Mouse (Mus musculus) embryonic facial prominence, embryonic 11.5 days (tissue): ENCODE measurements around the gene Gm20388. TPM values are rescaled to one million over a fixed set of nuclear protein-coding genes. Genes with fewer than 3 reads are reported as not detected.

ENCODE experiments used
- ATAC-seq: fragments of 200-750 bp; cut with Nextera tagmentation; replicated peaks from 2 replicates; pipeline ENCODE4 v1.8.0; 2017; ENCODE audit warnings: low read depth; ENCODE audit not compliant: insufficient number of reproducible peaks, low FRiP score, low TSS enrichment
- DNase-seq: peaks from one replicate; pipeline ENCODE4 v3.0.0-alpha.2; 2015; ENCODE audit warnings: low spot score
- H3K27ac ChIP-seq: fragments of 300-500 bp; sonication (generic); replicated peaks from 2 replicates; pipeline ENCODE4 v1.5.1; 2014; ENCODE audit warnings: mild to moderate bottlenecking, low read depth, low read length, control low read depth
- H3K27me3 ChIP-seq: fragments of 300-500 bp; sonication (generic); 2 replicates; pipeline ENCODE4 v1.6.1; 2014; ENCODE audit warnings: mild to moderate bottlenecking, low read length, moderate library complexity, mixed read lengths; ENCODE audit not compliant: control insufficient read depth, insufficient read depth
- H3K36me3 ChIP-seq: fragments of 300-500 bp; sonication (generic); replicated peaks from 2 replicates; pipeline ENCODE4 v1.6.1; 2014; ENCODE audit warnings: low read depth, mild to moderate bottlenecking, low read length, moderate library complexity, mixed read lengths; ENCODE audit not compliant: control insufficient read depth, insufficient read depth
- H3K4me1 ChIP-seq: fragments of 300-500 bp; sonication (generic); 2 replicates; pipeline ENCODE4 v1.6.1; 2014; ENCODE audit warnings: low read length, mixed read lengths; ENCODE audit not compliant: control insufficient read depth, insufficient read depth
- H3K4me2 ChIP-seq: fragments of 300-500 bp; sonication (generic); 2 replicates; pipeline ENCODE4 v1.6.1; 2014; ENCODE audit warnings: low read depth, mild to moderate bottlenecking, control low read depth, low read length, moderate library complexity
- H3K4me3 ChIP-seq: fragments of 300-500 bp; sonication (generic); 2 replicates; pipeline ENCODE4 v1.5.1; 2014; ENCODE audit warnings: low read depth, low read length, control low read depth
- H3K9ac ChIP-seq: fragments of 300-500 bp; sonication (generic); replicated peaks from 2 replicates; pipeline ENCODE4 v1.6.1; 2014; ENCODE audit warnings: mild to moderate bottlenecking, control low read depth, low read length
- H3K9me3 ChIP-seq: fragments of 300-500 bp; sonication (generic); replicated peaks from 2 replicates; pipeline ENCODE4 v1.6.1; 2016; ENCODE audit warnings: mild to moderate bottlenecking, low read length, inconsistent platforms, mixed read lengths; ENCODE audit not compliant: control insufficient read depth
- WGBS: fragments of 180-500 bp; shearing (Covaris S2); extraction: QIAGEN DNeasy Blood & Tissue Kit; methylation state at CpG from one replicate; pipeline ENCODE4 v1.1.7; 2014; 5-methylcytosine and 5-hydroxymethylcytosine counted together
- polyA plus RNA-seq: library from polyadenylated mRNA; unstranded; fragments of >200 nt; fragmentation: Nextera tagmentation; extraction: Ambion mirVana; gene quantifications from 2 replicates; pipeline ENCODE4 v1.2.1, GENCODE M21; 2014

Gene Gm20388
- polyA plus RNA-seq, 1 experiment from 2014 or later, result 3.1 TPM

GRCm38 (mm10) chr8:122083401-122083800, 2172.8 kb downstream of the Gm20388 start:
- Histone ChIP-seq H3K4me1 (no peaks in the 10 kb centered on the region), H3K27ac (no peak overlapping the region), H3K9ac (no peak overlapping the region), H3K4me2 (no peak overlapping the region), H3K36me3 (no peaks in the 10 kb centered on the region), H3K4me3 (no peak overlapping the region), H3K9me3 (no peaks in the 10 kb centered on the region), H3K27me3 (no peaks in the 10 kb centered on the region)
- 88% methylated on average over 6 of the region's 6 CpGs for WGBS
- DNase-seq (no peak), ATAC-seq (no peak)

- Histone ChIP-seq H3K36me3 (no peaks in the 10 kb centered on the region), H3K4me2 (no peak overlapping the region), H3K4me1 (no peaks in the 10 kb centered on the region), H3K9ac (no peak overlapping the region), H3K9me3 (no peaks in the 10 kb centered on the region), H3K27ac (no peak overlapping the region), H3K27me3 (no peaks in the 10 kb centered on the region), H3K4me3 (no peak overlapping the region)
- no peak for DNase-seq
- WGBS, result 18% methylated on average over 3 of the region's 3 CpGs
- no peak for ATAC-seq
Measured at GRCm38 (mm10) chr8:122084145-122084544, 2173.5 kb downstream of the Gm20388 start.

GRCm38 (mm10) chr8:122084726-122085410, 2174.2 kb downstream of the Gm20388 start:
- H3K4me1 ChIP-seq, result no peaks in the 10 kb centered on the region
- no peaks in the 10 kb centered on the region for H3K9me3 ChIP-seq
- no peak for ATAC-seq
- no peak overlapping the region for H3K27ac ChIP-seq
- H3K4me2 ChIP-seq, result no peak overlapping the region
- no peaks in the 10 kb centered on the region for H3K27me3 ChIP-seq
- H3K4me3 ChIP-seq, result no peak overlapping the region
- no peak overlapping the region for H3K9ac ChIP-seq
- WGBS, result 77% methylated on average over 15 of the region's 15 CpGs
- no peaks in the 10 kb centered on the region for H3K36me3 ChIP-seq
- DNase-seq, result no peak

- Histone ChIP-seq H3K4me3 (no peak overlapping the region), H3K9ac (no peak overlapping the region), H3K4me1 (no peaks in the 10 kb centered on the region), H3K36me3 (no peaks in the 10 kb centered on the region), H3K27me3 (no peaks in the 10 kb centered on the region), H3K4me2 (no peak overlapping the region), H3K9me3 (no peaks in the 10 kb centered on the region), H3K27ac (no peak overlapping the region)
- DNase-seq (no peak), ATAC-seq (no peak)
- 73% methylated on average over 12 of the region's 12 CpGs for WGBS
Measured at GRCm38 (mm10) chr8:122086064-122086463, 2175.4 kb downstream of the Gm20388 start.

GRCm38 (mm10) chr8:122088631-122089030, 2178.0 kb downstream of the Gm20388 start:
- WGBS, result 84% methylated on average over 16 of the region's 16 CpGs
- H3K9me3 ChIP-seq, result no peaks in the 10 kb centered on the region
- no peak overlapping the region for H3K9ac ChIP-seq
- no peak overlapping the region for H3K4me3 ChIP-seq
- H3K36me3 ChIP-seq, result no peaks in the 10 kb centered on the region
- peaks cover 5% of the 10 kb centered on the region; the same call in 1 of the 2 replicates for H3K4me1 ChIP-seq
- no peaks in the 10 kb centered on the region for H3K27me3 ChIP-seq
- H3K4me2 ChIP-seq, result no peak overlapping the region
- no peak for DNase-seq
- no peak for ATAC-seq
- H3K27ac ChIP-seq, result no peak overlapping the region

- WGBS, result 90% methylated on average over 7 of the region's 7 CpGs
- H3K27ac ChIP-seq, result no peak overlapping the region
- ATAC-seq (no peak), DNase-seq (no peak)
- no peak overlapping the region for H3K4me3 ChIP-seq
- peaks cover 5% of the 10 kb centered on the region; the same call in 1 of the 2 replicates for H3K4me1 ChIP-seq
- no peak overlapping the region for H3K9ac ChIP-seq
- H3K4me2 ChIP-seq, result no peak overlapping the region
- H3K9me3 ChIP-seq, result no peaks in the 10 kb centered on the region
- no peaks in the 10 kb centered on the region for H3K27me3 ChIP-seq
- H3K36me3 ChIP-seq, result no peaks in the 10 kb centered on the region
Measured at GRCm38 (mm10) chr8:122089186-122089700, 2178.6 kb downstream of the Gm20388 start.

- ATAC-seq (no peak), DNase-seq (no peak)
- WGBS, result 80% methylated on average over 5 of the region's 5 CpGs
- Histone ChIP-seq H3K36me3 (no peaks in the 10 kb centered on the region), H3K9me3 (no peaks in the 10 kb centered on the region), H3K9ac (no peak overlapping the region), H3K27ac (no peak overlapping the region), H3K4me3 (no peak overlapping the region), H3K4me1 (peaks cover 5% of the 10 kb centered on the region; the same call in 1 of the 2 replicates), H3K4me2 (no peak overlapping the region), H3K27me3 (no peaks in the 10 kb centered on the region)
Measured at GRCm38 (mm10) chr8:122092476-122092875, 2181.8 kb downstream of the Gm20388 start.

- no peak overlapping the region for H3K27ac ChIP-seq
- no peaks in the 10 kb centered on the region for H3K9me3 ChIP-seq
- 82% methylated on average over 3 of the region's 3 CpGs for WGBS
- H3K9ac ChIP-seq, result no peak overlapping the region
- ATAC-seq (no peak), DNase-seq (no peak)
- H3K27me3 ChIP-seq, result no peaks in the 10 kb centered on the region
- no peaks in the 10 kb centered on the region for H3K36me3 ChIP-seq
- no peak overlapping the region for H3K4me3 ChIP-seq
- peaks cover 9% of the 10 kb centered on the region for H3K4me1 ChIP-seq
- H3K4me2 ChIP-seq, result no peak overlapping the region
Measured at GRCm38 (mm10) chr8:122098766-122099165, 2188.1 kb downstream of the Gm20388 start.
